Mouse (Mus musculus): ENCODE results near the gene B4galnt1.

The B4galnt1 gene

DNA sequence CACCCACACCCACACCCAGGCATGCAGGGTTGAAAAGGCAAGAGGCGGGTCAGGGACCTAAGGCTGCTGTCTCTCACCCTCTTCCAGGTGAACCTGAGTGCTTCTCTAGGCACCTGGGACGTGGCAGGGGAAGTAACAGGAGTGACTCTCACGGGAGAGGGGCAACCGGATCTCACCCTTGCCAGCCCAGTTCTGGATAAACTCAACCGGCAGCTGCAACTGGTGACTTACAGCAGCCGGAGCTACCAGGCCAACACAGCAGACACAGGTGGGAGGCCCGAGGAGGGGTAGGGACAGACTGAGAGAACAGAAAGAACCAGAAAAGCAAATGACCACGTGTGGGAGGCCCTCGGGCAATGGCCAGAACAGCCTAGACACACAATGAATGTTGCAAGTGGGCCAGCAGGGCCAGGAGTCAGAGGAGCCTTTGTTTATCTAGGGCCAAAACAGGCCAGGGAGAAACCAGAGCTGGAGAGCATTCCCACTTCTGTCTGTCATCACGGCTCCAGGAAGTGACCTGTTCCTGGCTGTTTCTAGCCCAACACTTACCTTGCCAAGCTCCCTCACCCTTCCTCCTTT is 2.7 kb downstream of the B4galnt1 start:
- DNase-seq (ENCODE audit: low read depth, low spot score), result no peak

DNA sequence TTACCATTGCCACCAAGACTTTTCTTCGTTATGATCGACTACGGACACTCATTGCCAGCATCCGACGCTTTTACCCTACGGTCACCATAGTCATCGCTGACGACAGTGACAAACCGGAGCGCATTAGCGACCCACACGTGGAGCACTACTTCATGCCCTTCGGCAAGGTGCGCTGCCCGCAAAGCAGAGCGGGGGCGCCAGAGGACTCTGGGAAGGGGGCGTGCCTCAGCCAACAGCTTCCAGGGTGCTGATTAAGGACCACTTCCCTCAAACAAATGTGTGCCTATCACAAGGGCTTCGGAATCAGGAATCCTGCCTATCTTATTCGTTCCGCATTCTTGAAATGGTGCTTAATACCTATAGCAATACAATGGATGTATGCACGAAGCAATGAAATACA is 5.0 kb downstream of the B4galnt1 start:
- no peak for DNase-seq (ENCODE audit: low read depth, low spot score)

DNA sequence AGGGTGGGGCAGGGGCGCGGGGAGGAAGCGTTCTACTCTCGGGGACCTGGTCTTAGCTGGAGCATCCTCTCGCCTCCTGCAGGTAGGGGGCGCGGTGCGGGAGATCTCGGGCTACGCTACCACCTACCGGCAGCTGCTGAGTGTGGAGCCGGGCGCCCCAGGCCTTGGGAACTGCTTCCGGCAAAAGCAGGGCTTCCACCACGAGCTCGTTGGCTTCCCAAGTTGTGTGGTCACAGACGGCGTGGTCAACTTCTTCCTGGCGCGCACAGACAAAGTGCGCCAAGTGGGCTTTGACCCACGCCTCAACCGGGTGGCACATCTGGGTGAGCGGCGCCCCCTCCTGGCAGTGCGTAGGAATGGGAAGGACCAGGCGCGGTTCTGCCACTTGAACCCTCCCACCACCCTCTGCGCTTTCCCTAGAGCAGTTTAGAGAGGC is 5.8 kb downstream of the B4galnt1 start:
- DNase-seq (ENCODE audit: low read depth, low spot score), result no peak

DNA sequence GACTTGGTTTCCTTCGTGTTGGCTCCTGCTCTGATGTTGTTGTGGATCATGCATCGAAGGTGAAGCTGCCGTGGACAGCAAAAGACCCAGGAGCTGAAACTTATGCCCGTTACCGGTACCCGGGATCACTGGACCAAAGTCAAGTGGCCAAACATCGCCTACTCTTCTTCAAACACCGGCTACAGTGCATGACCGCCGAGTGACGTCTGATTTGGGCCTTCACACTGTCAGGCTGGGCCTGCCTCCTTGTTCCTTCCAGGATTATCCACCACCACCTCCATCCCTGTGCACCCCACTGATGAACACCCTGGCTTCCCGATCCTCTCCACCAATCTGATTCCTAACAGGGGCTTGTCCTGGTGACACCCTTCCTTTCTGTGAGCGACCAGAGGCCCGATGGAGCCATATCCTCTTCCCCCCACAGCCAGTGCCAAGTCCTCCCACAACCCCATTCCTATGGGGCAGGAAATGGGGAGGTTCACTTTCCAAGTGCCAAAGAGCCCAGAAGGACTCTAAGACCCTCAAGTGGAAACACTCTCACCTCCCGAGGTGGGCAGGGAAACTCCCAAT is 6.7 kb downstream of the B4galnt1 start:
- no peak for DNase-seq (ENCODE audit: low read depth, low spot score)

DNA sequence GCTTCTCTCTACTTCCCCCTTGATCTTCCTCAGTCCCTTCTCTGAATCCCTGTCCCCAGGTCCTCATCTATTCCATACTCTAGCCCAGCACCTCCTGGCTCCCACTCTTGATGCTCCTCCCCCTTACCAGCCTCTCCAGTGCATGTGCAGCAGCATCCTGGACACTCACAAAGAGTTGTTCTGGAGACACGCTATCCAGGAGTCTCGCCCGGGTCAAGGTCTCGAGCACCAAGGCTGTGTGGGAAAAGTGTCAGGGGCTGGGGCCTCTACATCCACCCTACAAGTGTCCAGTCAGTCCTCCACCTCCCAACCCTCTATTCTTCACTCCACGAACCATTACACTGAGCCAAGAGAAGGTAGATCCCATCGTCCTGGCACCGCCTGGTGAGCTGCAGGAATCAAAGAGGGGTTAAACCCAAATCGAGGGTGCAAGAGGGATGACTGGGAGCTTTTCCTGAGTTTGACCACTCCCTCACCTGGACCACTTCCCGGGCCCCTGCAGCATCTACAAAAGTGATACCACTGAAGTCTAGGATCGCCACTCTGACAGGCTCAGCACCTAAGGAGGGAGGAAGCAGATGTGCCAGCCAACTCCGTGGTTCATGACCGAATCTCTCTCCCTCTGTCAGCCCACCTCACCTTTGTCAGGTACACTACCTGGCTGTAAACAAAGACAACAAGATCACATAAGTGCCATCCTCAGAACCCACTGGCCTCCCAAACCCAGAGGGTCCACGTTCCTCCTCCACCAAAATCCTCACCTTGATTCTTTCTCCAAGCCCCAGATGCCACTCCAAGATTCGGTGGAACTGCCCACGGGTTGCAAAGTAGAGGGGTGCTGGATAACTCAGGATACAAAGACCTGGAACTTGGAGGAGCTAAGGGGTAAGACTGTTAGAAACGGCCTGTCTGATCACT is 8.4 kb downstream of the B4galnt1 start:
- DNase-seq (ENCODE audit: low read depth, low spot score), result no peak

DNA sequence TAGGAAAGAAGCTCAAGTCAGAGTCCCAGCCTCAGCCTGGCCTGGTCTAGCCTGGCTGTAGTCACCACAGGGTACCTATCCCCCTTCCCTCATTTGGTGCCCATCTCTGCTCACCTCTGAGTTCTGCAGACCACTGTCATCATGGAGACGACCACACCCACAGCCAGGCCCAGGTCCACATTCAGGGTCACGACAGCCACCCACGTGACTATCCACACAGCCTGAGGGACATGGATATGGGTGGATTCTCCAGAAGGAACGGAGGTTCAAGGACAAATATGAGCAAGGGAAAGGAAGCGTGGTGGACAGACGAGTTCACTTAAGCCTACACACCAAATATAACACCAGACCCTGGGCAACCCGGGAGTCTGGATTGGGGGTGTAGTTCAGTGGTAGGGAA is 9.1 kb downstream of the B4galnt1 start:
- DNase-seq (ENCODE audit: low read depth, low spot score), result no peak

DNA sequence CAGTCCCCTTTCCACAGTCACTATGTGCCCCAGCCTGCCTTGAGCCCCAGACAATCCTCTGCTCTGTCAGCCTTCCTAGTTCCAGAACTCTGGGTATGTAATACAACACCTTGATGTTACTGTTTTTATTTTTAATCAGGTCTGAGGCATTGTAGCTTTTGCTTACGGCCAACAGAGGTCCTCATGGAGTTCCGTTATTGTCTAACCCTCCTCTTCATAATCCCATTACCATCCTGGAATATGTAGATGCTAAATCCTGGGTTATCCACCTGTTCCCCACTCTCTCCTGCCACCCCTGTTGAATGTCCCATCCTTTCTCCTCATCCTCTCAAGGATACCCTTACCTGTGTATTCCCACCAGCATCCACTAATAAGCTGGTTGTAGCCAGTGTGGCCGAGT is 11.2 kb downstream of the B4galnt1 start:
- no peak for DNase-seq (ENCODE audit: low read depth, low spot score)

DNA sequence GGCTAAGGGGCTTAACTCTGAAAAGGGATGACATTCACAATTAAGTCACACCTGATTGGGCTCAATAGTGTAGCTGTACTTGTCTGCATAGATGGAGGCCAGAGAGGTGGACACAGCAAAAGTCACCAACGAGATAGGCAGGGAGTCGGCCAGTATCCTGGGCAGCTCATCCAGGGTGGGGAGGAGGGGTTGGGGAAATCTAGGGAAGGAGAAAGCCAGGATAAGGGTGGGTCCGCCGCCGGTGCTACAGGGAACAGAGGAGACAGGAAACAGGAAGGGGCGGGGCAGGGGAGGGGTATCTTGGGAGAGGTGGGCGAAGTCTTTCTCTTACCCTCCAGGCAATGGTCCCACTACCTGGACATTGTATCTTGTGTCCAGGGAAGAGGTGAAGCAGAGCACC is 11.7 kb downstream of the B4galnt1 start:
- DNase-seq (ENCODE audit: low read depth, low spot score), result no peak

DNA sequence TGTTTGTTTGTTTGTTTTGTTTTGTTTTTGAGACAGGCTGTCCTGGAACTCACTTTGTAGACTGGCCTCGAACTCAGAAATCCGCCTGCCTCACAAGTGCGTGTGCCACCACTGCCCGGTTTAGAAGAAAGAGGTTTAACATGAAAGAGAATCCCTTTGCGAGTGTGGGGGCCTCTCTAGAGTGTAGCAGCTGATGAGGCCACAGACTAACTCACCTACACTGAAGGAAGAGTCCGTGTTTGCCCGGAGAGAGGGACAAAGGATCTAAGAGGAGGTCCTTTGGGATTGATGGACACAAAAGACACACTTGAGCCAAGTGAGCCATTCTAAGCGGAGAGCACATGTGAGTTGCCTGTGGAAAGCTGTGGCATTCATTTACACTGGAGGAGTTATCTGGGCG is 12.2 kb downstream of the B4galnt1 start:
- DNase-seq (ENCODE audit: low read depth, low spot score), result no peak

DNA sequence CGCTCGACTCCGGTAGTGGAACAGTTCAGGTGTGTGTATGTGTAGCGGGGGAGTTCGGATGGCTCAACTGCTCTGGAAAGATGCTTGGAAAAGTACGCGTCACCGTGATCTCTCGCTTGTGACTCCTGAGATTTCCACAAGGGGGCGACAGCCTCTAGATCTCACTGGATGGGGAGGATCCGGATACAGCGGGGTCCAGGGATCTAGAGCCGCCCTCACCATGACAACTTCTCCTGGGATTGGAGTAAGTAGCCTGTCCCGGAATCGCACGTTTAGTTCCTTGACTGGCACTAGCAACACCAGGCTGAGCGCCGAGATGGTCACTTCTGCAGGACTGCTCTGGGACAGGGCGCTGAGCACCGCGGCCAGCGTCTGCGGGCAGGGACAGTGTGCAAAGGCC is 12.7 kb downstream of the B4galnt1 start:
- DNase-seq (ENCODE audit: low read depth, low spot score), result no peak

DNA sequence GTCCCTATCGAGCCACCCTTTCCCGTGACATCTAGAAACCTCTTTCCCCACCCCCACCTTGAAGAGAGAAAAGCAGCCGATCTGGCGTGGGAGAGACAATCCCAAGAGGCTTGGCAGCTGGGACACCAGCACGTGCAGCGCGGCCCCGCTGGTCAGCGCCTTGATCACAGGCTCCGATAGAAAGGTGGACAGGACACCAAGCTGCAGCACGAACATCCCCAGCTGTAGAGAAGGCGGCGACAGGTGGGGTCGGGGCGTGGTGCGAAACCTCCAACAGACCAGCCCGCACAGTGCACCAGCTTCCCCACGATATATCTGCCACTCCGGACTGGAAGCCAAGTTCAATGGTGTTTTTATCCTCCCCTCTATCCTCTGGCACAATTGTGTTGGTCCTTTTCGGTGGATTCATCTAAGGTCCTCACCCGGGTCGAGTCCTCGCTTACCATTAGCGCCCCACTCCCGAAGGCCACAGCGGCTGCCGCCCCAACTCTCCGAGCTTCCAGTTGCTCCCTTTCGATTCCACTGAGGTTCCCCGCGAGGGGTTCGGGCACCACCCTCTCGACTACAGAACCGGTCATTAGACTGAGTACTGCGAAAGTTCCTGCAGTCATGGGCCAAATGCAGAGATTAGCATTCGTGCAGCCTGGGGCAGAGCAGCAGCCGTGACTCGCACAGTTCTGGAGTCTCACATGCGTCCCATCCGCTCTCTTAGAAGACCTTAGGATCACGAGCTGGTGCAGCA is 13.4 kb downstream of the B4galnt1 start:
- no peak for DNase-seq (ENCODE audit: low read depth, low spot score)

DNA sequence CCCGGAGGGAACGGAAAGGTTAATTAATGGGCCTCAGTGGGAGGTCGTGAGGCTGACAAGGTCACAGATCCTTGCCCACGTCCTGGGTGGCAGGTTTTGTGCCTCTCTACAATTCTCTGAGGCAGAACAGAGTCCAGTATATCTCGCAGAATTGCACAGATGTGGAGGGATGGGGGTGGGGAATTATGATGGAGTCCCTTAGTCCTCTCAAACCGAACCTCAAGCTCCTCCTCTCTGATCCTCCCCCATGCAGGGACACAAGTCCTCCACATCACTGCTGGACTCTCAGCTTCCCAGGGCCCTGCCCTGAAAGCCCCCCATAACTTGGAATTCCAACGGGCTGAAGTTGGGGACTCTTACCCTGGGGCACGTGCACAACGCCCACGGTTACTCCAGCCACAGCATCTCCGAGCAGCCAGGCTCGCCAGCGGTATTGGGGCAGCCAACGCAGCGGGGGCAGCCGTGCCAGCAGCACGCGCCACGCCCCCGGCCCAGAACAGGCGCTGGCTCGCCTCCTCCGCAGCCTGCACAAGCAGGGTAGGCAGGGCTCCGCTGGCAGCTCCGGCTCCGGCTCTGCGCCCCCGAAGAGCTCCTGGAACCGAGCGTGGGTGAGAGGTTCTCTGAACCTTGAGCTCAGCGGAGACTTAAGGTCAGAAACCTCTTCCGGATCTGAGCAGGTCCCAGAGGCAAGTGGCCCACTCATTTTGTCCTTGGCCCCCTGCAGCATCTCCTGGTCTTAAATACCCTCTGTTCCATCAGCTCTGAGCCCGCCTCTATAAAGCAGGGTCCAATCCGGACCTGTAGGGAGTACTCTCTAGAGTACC is 15.1 kb downstream of the B4galnt1 start, which contains the start of gene Slc26a10:
Slc26a10 (minus strand) TSS at position 775 of the 824 bp plus-strand sequence.
- DNase-seq (ENCODE audit: low read depth, low spot score), result no peak

DNA sequence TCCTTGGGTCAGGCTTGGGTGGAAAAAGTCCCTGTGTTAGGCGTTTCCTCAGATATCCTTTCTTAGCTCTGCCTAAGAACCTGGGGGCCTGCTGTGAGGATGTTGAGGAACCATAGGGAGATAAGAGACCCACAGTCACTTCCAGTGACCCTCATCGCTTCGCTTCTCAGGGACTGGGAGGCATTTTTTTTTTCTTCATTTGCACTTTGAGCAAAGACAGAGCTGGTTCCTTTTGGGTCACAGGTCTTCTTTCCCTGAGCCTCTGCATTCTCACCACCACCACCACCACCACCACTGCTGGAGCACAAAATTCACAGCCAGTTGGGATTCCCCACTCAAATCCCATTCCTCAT is 15.6 kb downstream of the B4galnt1 start:
- no peak for DNase-seq (ENCODE audit: low read depth, low spot score)

DNA sequence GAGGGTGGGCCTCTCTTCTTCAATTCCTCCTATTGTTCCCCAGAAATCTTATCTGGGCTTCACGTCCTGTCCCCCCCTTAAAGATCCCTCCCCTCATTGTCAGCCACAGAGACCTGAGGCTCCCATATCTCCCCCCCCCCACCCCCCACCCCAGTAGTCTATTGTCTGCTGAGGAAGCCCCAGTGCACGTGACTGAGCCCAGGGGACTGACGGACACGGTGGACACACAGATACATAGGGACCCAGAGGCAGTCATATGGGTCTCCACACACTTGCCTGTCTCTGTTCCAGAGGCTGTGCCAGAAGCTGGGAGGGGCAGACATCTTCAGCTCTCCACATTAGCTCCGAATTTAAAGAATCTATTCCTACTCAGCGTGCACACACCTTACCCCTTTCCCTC is 16.5 kb downstream of the B4galnt1 start:
- no peak for DNase-seq (ENCODE audit: low read depth, low spot score)

DNA sequence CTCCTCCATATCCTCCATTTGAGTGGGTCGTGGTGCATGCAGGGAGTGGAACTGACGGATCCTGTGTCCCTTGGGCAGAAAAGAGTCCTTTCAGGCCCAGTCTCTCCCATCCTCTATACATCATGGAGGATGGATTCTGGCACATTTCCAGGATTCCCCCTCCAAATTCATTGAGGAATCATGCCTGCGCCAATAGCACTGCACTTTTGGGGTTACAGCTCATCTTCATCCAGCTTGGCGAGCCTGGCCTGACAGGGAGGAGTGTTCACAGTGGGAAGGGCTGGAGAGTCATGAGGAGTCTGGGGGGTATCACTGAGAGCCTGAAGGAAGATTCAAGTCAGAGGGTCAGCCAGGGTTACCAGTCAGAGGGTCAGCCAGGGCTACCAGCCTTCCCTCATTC is 17.6 kb downstream of the B4galnt1 start:
- DNase-seq (ENCODE audit: low read depth, low spot score), result no peak

DNA sequence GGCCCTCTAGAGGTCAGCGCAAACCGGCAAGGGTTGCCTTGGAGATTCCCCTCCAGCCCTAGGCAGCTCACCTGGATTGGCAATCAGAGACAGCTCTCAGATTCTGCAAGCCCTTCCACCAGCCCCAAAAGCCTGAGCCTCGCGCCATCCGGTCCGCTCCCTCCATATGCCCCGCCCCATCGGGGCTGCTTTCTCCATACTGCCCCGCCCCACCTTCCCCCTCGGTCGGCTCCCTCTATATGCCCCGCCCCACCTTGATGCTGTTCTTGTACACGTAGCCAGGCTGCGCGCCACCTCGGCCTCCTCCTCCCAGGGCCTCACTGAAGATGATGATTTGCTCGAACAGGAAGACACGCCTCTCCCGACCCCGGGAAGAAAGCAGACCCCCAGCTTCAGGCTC is 18.7 kb downstream of the B4galnt1 start:
- DNase-seq (ENCODE audit: low read depth, low spot score), result no peak

DNA sequence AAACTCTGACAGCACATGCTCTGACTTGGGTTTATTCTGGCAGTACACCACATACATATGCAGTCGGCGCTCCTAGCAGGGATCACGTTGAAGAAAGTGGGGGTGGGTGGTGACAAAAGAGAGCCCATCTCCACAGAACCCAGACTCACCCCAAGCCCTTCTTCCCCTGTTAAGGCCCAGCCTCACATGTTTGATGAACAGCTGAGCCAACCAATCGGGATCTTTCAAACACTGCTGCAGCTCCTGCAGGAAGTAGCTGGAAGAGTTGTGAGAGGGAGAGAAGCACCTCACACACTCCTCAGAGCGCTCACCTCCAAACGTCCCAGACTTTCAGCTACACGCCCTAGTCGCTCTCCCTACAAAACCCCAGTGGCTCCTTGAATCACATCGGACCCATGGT is 20.1 kb downstream of the B4galnt1 start:
- DNase-seq (ENCODE audit: low read depth, low spot score), result no peak

DNA sequence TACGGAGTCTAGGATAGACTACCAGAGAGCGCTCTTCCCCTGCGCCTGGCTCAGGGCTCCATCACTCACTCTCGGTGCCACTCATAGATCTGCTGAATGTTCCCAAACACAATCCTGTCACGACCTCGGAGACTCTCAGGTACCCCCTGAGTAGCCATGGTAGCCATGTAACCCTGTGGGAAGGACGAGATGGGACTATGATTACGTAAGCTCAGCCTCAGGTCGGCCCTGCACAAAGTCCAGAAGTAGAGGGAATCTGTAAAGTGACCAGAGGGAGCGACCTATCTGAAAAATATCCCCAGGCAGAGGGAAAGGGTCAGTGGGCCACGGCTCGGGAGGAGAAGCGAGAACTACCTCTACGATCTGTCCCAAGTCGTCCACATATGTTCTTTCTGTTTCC is 20.5 kb downstream of the B4galnt1 start:
- no peak for DNase-seq (ENCODE audit: low read depth, low spot score)

DNA sequence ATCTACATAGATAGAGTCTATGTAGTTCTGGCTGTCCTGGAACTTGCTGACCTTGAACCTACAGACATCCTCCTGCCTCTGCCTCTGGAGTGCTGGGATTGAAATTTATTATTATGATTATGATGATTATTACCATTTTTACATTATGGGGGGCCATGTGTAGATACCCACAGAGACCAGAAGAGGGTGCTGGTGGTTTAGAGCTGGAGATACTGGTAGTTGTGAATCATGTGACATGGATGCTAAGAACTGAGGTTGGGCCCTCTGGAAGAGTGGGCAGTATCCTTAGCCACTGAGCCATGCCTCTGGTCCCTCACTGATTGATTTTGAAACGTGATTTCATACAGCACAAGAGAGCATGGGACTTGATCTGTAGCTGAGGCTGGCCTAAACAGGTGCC is 21.4 kb downstream of the B4galnt1 start:
- no peak for DNase-seq (ENCODE audit: low read depth, low spot score)

DNA sequence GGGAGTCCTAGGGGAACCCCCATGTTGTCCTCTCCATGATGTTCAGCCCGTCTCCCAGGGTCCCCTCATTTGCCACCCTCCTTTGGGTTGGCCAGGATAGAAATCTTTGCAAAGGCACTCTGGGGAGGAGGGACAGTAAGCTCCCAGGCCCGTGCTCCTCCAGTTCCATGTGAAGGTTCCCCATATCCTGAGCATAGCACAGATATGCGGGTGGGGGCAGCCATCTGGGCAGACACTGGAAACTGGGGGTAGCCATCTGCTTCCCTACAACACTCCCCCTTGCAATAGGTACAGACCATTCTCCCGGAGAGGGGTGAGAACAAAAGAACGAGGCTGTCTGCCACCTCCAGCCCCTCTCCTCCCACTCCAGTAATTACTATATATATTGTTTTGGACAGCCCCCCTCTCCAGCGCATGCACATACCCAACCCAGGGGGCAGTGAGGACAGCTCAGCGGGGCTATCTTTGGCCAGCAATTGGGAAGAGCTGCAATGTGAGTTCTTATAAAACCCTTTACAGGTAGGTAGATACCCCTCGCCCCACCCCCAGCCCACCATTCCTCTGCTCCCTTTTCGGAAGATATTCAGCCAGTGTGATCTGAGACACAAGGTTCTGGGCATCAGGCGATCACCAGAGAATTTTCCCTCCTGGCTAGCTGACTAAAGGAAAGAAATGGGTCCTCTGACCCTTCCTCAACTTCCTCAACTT is 22.5 kb downstream of the B4galnt1 start:
- no peak for DNase-seq (ENCODE audit: low read depth, low spot score)

DNA sequence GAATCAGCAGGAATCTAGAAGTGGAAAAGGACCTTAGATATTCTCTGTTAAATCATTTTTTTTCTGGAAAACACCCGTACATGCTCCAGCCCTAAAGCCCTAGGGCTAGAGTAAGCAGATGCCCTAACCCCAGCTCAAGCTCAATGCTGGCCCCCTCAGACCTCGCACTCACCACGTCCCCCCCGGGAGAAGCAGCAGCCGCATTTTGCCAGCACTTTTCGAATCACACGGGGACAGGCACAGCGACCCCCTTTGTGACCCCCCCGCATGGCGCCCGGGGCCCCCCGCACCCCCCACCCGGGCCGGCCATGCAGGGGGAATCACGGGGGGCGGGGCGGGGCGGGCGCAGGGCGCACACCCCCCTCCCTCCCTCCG is 23.0 kb downstream of the B4galnt1 start:
- no peak for DNase-seq (ENCODE audit: low read depth, low spot score)
